Mouse (Mus musculus) gastrocnemius, adult 2 months (tissue): ENCODE results near the gene Rtp1. TPM values are rescaled to one million over a fixed set of nuclear protein-coding genes. Genes with fewer than 3 reads are reported as not detected.

Experiments
- DNase-seq: peaks from one replicate; pipeline ENCODE4 v3.0.0; 2022
- H3K27ac ChIP-seq: fragments of 200-600 bp; 2 replicates; pipeline ENCODE4 v1.8.1; 2022; ENCODE audit warnings: mild to moderate bottlenecking
- H3K4me3 ChIP-seq: fragments of 200-600 bp; 2 replicates; pipeline ENCODE4 v1.8.1; 2022; ENCODE audit warnings: mild to moderate bottlenecking, moderate library complexity
- CTCF ChIP-seq: fragments of 200-600 bp; IDR thresholded peaks from 2 replicates; pipeline ENCODE4 v1.8.1; 2022; ENCODE audit warnings: antibody characterized with exemption, mild to moderate bottlenecking, moderate library complexity
- intact Hi-C: fragments of 180-260 bp; cut with DNase I; formaldehyde crosslinking; loops from one replicate; pipeline ENCODE4 v1.15.1; 2025
- total RNA-seq, 2 experiments: library from RNA; stranded (reverse); gene quantifications; 2 replicates each; pipeline ENCODE4 v1.2.3; 2021

The Rtp1 gene
- total RNA-seq, 2 experiments from 2014 or later, result not detected

DNA sequence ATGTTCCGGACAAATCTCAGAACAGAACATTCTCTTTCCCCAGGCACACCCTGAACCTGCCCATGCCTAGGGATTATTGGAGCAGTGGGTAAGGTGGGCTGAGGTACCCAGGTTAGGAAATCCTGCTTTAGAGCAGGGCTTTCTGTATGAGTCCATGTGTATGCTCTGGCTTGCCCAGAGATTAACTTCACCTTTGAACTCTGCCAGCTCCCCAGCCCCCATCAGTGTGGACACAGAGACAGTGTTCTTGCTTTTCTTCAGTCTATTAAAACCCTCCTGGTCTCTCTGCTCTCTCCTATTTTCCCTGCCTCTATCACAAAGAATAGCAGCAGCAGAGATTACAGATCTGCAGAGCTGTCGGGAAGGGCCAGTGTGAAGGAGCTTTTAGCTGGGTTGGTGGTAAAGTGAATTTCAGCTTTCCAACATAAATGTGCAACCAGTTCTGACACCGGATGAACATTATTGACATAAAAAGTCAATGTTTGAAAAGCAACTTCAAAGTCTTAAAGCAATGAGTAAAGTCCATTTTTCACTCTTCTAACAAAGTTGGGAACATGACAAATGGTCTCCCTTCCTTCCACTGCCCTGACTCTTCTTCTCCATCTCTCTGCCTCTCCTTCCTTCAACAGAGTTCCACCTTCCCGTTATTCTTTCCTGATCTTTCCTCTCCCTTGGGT, 34.9 kb downstream of the Rtp1 start:
- H3K27ac ChIP-seq, result no peak overlapping the region
- intact Hi-C loops, result no loop called here
- no peak for TF ChIP-seq CTCF
- no peak overlapping the region for H3K4me3 ChIP-seq
- no peak for DNase-seq

DNA sequence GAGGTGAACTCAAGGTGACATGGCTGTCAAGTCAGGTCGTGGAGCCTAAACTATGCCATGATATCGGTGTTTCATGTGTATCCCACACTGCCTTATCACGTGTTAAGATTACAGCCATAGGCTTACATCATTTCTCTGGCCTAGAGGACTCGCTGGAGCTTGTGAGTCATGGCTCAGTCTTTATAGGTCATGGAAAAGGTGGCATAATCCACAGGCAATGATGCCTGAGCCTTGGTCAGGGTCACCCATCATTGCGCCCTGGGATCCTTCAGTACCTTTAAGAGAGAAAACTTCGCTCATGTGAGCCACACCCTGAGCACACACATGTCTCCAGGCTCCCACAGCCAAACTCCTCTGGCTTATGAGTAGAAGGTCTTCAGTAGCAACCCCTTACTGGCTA, 42.6 kb downstream of the Rtp1 start:
- TF ChIP-seq CTCF, result no peak
- Histone ChIP-seq H3K27ac (no peak overlapping the region), H3K4me3 (no peak overlapping the region)
- DNase-seq, result no peak
- intact Hi-C loops, result no loop called here

DNA sequence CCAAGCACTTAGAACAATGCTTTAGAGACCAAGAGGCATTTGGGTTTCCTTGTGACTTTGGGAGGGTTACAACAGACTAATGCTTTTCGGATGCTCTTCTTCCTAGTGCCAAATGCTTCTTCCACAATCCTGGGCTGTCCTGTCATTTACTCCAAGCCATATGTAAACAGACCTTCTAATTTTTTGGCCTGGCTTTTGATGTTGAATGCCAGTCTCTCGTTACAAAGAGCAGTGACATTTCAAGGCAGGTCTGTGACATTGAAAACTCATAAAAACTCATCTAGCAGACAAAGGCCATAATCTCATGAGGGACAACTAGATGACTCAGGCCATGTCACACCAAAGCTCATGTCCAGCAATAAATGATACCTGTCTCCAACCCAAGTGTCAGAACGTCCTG, 43.1 kb downstream of the Rtp1 start:
- Histone ChIP-seq H3K4me3 (no peak overlapping the region), H3K27ac (no peak overlapping the region)
- TF ChIP-seq CTCF, result no peak
- intact Hi-C loops, result no loop called here
- no peak for DNase-seq

DNA sequence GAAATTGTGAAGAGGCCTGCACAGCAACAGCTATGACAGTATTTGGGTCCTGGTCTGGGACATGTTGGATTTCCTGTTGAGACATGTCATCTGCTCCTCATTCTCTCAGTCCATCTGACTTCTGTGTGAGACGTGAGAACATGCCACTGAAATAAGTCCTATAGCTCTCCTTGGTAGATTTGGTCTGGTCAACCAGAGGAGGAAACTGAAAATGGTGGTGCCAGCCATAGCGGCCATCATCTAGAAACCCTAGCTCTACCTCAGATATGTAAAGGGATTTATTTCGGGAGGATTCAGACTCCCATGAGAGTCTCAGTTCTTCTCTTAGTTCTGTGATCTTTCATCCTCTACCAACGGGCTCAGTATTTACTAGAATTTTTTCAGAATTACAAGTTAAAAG, 46.7 kb downstream of the Rtp1 start:
- Histone ChIP-seq H3K4me3 (no peak overlapping the region), H3K27ac (no peak overlapping the region)
- DNase-seq, result no peak
- no peak for TF ChIP-seq CTCF
- intact Hi-C loops, result no loop called here

DNA sequence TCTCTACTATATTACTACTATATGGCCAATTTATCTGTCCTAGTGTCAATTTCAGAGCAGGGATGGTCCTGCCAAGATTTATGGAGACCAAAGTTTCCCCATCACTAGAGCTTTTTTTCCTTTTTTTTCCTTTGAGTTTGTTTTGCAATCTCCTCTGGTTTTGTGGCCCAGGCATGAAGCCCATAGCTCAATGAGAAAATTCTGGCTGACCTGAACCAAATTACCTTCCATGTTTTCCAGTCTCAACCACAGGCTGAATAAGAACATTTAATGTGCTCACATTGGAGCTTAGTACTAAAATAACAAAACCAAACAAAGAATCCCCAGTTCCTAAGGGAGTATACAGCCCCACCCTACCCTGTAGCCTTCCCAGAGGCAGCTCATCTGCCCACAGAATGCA, 47.7 kb downstream of the Rtp1 start:
- no peak overlapping the region for H3K27ac ChIP-seq
- intact Hi-C loops, result no loop called here
- DNase-seq, result no peak

DNA sequence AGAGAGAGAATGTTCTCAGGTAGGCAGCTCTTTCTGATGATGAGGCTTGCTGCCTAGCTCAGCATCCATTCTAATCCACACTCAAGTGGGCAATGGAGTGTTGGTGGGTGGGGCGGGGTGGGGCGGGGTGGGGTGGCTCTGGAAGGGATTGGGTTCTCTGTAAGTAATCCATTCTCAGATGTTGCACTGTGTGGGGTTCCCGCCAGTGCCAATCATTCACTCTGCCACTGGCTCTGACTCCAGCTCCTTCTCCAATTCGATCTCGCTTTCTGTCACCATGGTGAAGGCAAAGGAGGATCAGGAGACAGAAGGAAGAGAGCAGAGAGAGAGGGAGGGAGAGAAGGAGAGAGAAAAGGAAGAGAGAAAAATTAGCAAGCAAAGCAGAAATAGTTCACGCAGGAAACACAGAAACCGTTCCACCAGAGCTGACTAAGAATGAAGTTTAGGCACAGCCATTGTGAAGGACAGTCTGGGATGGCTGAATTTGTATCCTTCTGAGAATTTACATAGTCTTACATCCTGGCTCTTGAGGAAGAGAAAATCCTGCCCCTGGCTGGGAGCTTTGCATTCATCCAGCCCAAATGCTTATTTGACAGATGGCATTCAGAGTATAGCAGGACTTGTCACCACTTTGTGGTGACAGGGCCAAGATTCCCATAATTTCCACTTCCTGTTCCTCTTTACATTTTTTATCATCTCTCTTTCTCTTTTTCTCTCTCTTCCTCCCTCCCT, 51.1 kb downstream of the Rtp1 start:
- no peak overlapping the region for H3K4me3 ChIP-seq
- intact Hi-C loops, result no loop called here
- no peak for TF ChIP-seq CTCF
- DNase-seq, result no peak
- no peak overlapping the region for H3K27ac ChIP-seq

More for the DNA sequence above, 47.7 kb downstream of the Rtp1 start:
- no peak for TF ChIP-seq CTCF
- no peak overlapping the region for H3K4me3 ChIP-seq

DNA sequence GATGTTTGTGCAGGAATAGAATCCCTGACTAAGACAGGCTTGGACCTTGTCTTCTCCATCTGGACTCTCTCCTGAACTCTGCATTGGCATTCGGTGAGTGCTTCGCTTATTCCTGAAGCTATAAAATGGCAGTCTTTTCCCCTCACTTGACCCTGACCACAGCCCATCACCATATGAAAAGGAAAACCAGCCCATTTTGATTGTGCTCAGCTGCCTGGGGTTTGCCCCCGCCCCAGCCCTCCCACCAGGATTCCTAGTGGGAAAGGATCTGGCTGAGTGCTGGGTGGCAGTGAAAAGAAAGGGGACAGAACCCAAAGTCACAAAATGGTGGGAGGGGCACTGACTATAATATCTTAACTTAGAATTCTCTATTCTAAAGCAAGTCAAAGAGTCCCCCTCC, 53.3 kb downstream of the Rtp1 start:
- no peak for TF ChIP-seq CTCF
- Histone ChIP-seq H3K4me3 (no peak overlapping the region), H3K27ac (no peak overlapping the region)
- DNase-seq, result no peak
- intact Hi-C loops, result no loop called here

DNA sequence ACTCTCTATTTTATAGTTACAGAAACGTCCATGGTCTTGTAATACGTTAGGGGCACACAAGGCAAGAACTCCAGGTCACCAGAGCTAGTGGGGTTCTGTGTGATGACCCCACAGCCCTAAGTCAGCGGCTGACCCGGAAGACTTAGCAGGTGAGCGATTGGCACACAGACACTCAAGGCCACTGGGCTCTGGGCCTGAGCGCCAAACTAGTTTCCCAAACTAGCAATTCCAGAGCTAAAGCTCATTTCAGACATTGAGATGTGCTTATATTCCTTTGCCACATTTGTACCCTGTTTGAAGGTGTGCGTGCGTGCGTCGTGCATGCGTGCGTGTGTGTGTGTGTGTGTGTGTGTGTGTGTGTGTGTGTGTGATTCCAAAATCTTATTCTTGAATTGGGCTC, 53.9 kb downstream of the Rtp1 start:
- DNase-seq, result no peak
- TF ChIP-seq CTCF, result no peak
- intact Hi-C loops, result no loop called here
- no peak overlapping the region for H3K27ac ChIP-seq
- no peak overlapping the region for H3K4me3 ChIP-seq

DNA sequence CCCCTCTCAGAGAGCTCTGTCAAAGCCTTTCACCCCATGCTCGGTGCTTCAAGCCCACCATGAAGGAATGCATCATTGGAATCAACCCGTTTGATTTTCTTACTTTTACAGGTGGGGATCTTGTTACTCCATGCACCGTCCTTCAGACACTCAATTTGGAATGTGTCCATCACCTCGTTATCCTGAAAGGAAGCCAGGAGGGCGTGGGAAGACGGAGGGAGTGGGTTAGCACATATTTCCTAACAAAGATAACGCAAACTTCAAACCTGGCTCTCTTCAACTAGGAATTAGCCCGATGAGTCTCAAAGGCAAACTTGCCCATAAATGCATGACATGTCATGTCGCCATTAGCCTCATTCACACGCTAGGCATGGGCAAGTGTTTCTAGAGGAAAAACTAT, 54.4 kb downstream of the Rtp1 start:
- no peak overlapping the region for H3K27ac ChIP-seq
- intact Hi-C loops, result no loop called here
- DNase-seq, result no peak
- H3K4me3 ChIP-seq, result no peak overlapping the region
- no peak for TF ChIP-seq CTCF

Other genes starting within 250 kb of the Rtp1 start
- gene St6gal1, start 204.4 kb upstream of the Rtp1 start, total RNA-seq, result 1 to 10 TPM; 2.6 to 3.5 TPM
- 1 to 10 TPM in 1 of 2 experiments, under 1 TPM in 1; 0.79 to 1.8 TPM for gene Rtp4, start 91.2 kb downstream of the Rtp1 start, total RNA-seq
- 10 to 100 TPM in 1 of 2 experiments, 1 to 10 TPM in 1; 7.7 to 18.7 TPM for gene Masp1, start 91.7 kb downstream of the Rtp1 start, total RNA-seq